Mouse (Mus musculus): ENCODE data around the gene Gm10226.
"Not testable (repeated sequence)": the region's sequence is repeated elsewhere in the genome, so short reads cannot be mapped to it uniquely, and the experiment has no call there.

Gm10226 gene

GRCm38 (mm10) chr17:21691560-21691959 lies at the start of gene Gm10226:
Gm10226 (plus strand) TSS chr17:21691860.
- no peak for DNase-seq (ENCODE audit: low read depth)

- DNase-seq (ENCODE audit: low read depth): no peak
Observed at GRCm38 (mm10) chr17:21648791-21649190, 42.9 kb upstream of the Gm10226 start.

GRCm38 (mm10) chr17:21649936-21650335 lies 41.7 kb upstream of the Gm10226 start:
- peak; percentile 31 for DNase-seq (ENCODE audit: low read depth)

- DNase-seq (ENCODE audit: low read depth): peak; percentile 88
Observed at GRCm38 (mm10) chr17:21650364-21650907, 41.2 kb upstream of the Gm10226 start, which contains the start of gene Zfp983. Zfp983 (plus strand) TSS chr17:21650624.

- not testable (repeated sequence) for DNase-seq (ENCODE audit: low read depth)
Observed at GRCm38 (mm10) chr17:21678826-21679225, 12.8 kb upstream of the Gm10226 start.

GRCm38 (mm10) chr17:21679273-21680018 lies 12.2 kb upstream of the Gm10226 start:
- DNase-seq (ENCODE audit: low read depth): peak; percentile 90

GRCm38 (mm10) chr17:21680019-21680376 lies 11.7 kb upstream of the Gm10226 start:
- DNase-seq (ENCODE audit: low read depth): not testable (repeated sequence)

- no peak for DNase-seq (ENCODE audit: low read depth)
Observed at GRCm38 (mm10) chr17:21693342-21693741, 1.7 kb downstream of the Gm10226 start.

GRCm38 (mm10) chr17:21696073-21696472 lies 4.4 kb downstream of the Gm10226 start:
- no peak for DNase-seq (ENCODE audit: low read depth)

- DNase-seq (ENCODE audit: low read depth): no peak
Observed at GRCm38 (mm10) chr17:21702281-21703240, 10.9 kb downstream of the Gm10226 start.

- DNase-seq (ENCODE audit: low read depth): no peak
Observed at GRCm38 (mm10) chr17:21703414-21703813, 11.8 kb downstream of the Gm10226 start.

- peak; percentile 56 for DNase-seq (ENCODE audit: low read depth)
Observed at GRCm38 (mm10) chr17:21707343-21707996, 15.8 kb downstream of the Gm10226 start, which contains the start of gene Zfp760. Zfp760 (plus strand) TSS chr17:21707741.

GRCm38 (mm10) chr17:21708401-21708800 lies 16.7 kb downstream of the Gm10226 start:
- no peak for DNase-seq (ENCODE audit: low read depth)

- DNase-seq (ENCODE audit: low read depth): not testable (repeated sequence)
Observed at GRCm38 (mm10) chr17:21730495-21730894, 38.8 kb downstream of the Gm10226 start, which contains the start of gene Zfp229. Zfp229 (plus strand) TSS chr17:21730795.

GRCm38 (mm10) chr17:21733049-21733448 lies 41.4 kb downstream of the Gm10226 start:
- DNase-seq (ENCODE audit: low read depth): no peak

- peak; percentile 57 for DNase-seq (ENCODE audit: low read depth)
Observed at GRCm38 (mm10) chr17:21733529-21734031, 41.9 kb downstream of the Gm10226 start.
